Mouse (Mus musculus): ENCODE results near the gene Trpv1. TPM values are rescaled to one million over a fixed set of nuclear protein-coding genes. Genes with fewer than 3 reads are reported as not detected.

Trpv1 gene
- polyA plus RNA-seq, 1 experiment = not detected

GRCm38 (mm10) chr11:73225856-73226255 lies 8.2 kb upstream of the Trpv1 start:
- no peak for TF ChIP-seq POLR2A (IDR thresholded peaks at IDR 0.05; ENCODE audit: insufficient read depth, low read depth, low read length)
- TF ChIP-seq CTCF (IDR thresholded peaks at IDR 0.05; ENCODE audit: insufficient read depth, low read depth, low read length) = no peak
- no peak overlapping the region for H3K4me3 ChIP-seq (ENCODE audit: insufficient read depth, low read depth, low read length)
- H3K27ac ChIP-seq (ENCODE audit: insufficient read depth, low read depth, low read length) = no peak overlapping the region
- WGBS = 90% methylated on average over 6 of the region's 6 CpGs
- no peaks in the 10 kb centered on the region for H3K4me1 ChIP-seq (ENCODE audit: control insufficient read depth, insufficient read depth, low read length)

GRCm38 (mm10) chr11:73228881-73229280 lies 5.2 kb upstream of the Trpv1 start:
- no peak for TF ChIP-seq CTCF (IDR thresholded peaks at IDR 0.05; ENCODE audit: insufficient read depth, low read depth, low read length)
- TF ChIP-seq POLR2A (IDR thresholded peaks at IDR 0.05; ENCODE audit: insufficient read depth, low read depth, low read length) = no peak
- Histone ChIP-seq H3K27ac (ENCODE audit: insufficient read depth, low read depth, low read length) (no peak overlapping the region), H3K4me3 (ENCODE audit: insufficient read depth, low read depth, low read length) (no peak overlapping the region), H3K4me1 (ENCODE audit: control insufficient read depth, insufficient read depth, low read length) (no peaks in the 10 kb centered on the region)
- WGBS = 84% methylated on average over 5 of the region's 5 CpGs

- H3K27ac ChIP-seq (ENCODE audit: insufficient read depth, low read depth, low read length) = no peak overlapping the region
- no peak overlapping the region for H3K4me3 ChIP-seq (ENCODE audit: insufficient read depth, low read depth, low read length)
- WGBS = 92% methylated on average over 5 of the region's 5 CpGs
- no peaks in the 10 kb centered on the region for H3K4me1 ChIP-seq (ENCODE audit: control insufficient read depth, insufficient read depth, low read length)
- TF ChIP-seq POLR2A (IDR thresholded peaks at IDR 0.05; ENCODE audit: insufficient read depth, low read depth, low read length) = no peak
- no peak for TF ChIP-seq CTCF (IDR thresholded peaks at IDR 0.05; ENCODE audit: insufficient read depth, low read depth, low read length)
These were observed 4.0 kb upstream of the Trpv1 start for GRCm38 (mm10) chr11:73230081-73230480.

- WGBS = 55% methylated on average over 2 of the region's 2 CpGs
These were observed 1.6 kb upstream of the Trpv1 start for GRCm38 (mm10) chr11:73232513-73232912.

GRCm38 (mm10) chr11:73235990-73236701 lies 2.1 kb downstream of the Trpv1 start:
- no peaks in the 10 kb centered on the region for H3K4me1 ChIP-seq (ENCODE audit: control insufficient read depth, insufficient read depth, low read length)
- no peak overlapping the region for H3K4me3 ChIP-seq (ENCODE audit: insufficient read depth, low read depth, low read length)
- WGBS = 40% methylated on average over 5 of the region's 5 CpGs
- TF ChIP-seq POLR2A (IDR thresholded peaks at IDR 0.05; ENCODE audit: insufficient read depth, low read depth, low read length) (no peak), CTCF (IDR thresholded peaks at IDR 0.05; ENCODE audit: insufficient read depth, low read depth, low read length) (no peak)
- H3K27ac ChIP-seq (ENCODE audit: insufficient read depth, low read depth, low read length) = no peak overlapping the region

More at GRCm38 (mm10) chr11:73232513-73232912, 1.6 kb upstream of the Trpv1 start:
- Histone ChIP-seq H3K4me3 (ENCODE audit: insufficient read depth, low read depth, low read length) (no peak overlapping the region), H3K27ac (ENCODE audit: insufficient read depth, low read depth, low read length) (no peak overlapping the region), H3K4me1 (ENCODE audit: control insufficient read depth, insufficient read depth, low read length) (no peaks in the 10 kb centered on the region)
- TF ChIP-seq POLR2A (IDR thresholded peaks at IDR 0.05; ENCODE audit: insufficient read depth, low read depth, low read length) (no peak), CTCF (IDR thresholded peaks at IDR 0.05; ENCODE audit: insufficient read depth, low read depth, low read length) (no peak)

GRCm38 (mm10) chr11:73236731-73237130 lies 2.6 kb downstream of the Trpv1 start:
- no peak overlapping the region for H3K27ac ChIP-seq (ENCODE audit: insufficient read depth, low read depth, low read length)
- H3K4me3 ChIP-seq (ENCODE audit: insufficient read depth, low read depth, low read length) = no peak overlapping the region
- no peak for TF ChIP-seq CTCF (IDR thresholded peaks at IDR 0.05; ENCODE audit: insufficient read depth, low read depth, low read length)
- TF ChIP-seq POLR2A (IDR thresholded peaks at IDR 0.05; ENCODE audit: insufficient read depth, low read depth, low read length) = no peak
- WGBS = 70% methylated on average over 3 of the region's 3 CpGs
- no peaks in the 10 kb centered on the region for H3K4me1 ChIP-seq (ENCODE audit: control insufficient read depth, insufficient read depth, low read length)

GRCm38 (mm10) chr11:73242199-73242598 lies 8.1 kb downstream of the Trpv1 start:
- Histone ChIP-seq H3K4me3 (ENCODE audit: insufficient read depth, low read depth, low read length) (no peak overlapping the region), H3K4me1 (ENCODE audit: control insufficient read depth, insufficient read depth, low read length) (no peaks in the 10 kb centered on the region), H3K27ac (ENCODE audit: insufficient read depth, low read depth, low read length) (no peak overlapping the region)
- WGBS = 79% methylated on average over 6 of the region's 6 CpGs
- no peak for TF ChIP-seq CTCF (IDR thresholded peaks at IDR 0.05; ENCODE audit: insufficient read depth, low read depth, low read length)
- no peak for TF ChIP-seq POLR2A (IDR thresholded peaks at IDR 0.05; ENCODE audit: insufficient read depth, low read depth, low read length)

- TF ChIP-seq CTCF (IDR thresholded peaks at IDR 0.05; ENCODE audit: insufficient read depth, low read depth, low read length) = no peak
- TF ChIP-seq POLR2A (IDR thresholded peaks at IDR 0.05; ENCODE audit: insufficient read depth, low read depth, low read length) = no peak
- H3K27ac ChIP-seq (ENCODE audit: insufficient read depth, low read depth, low read length) = no peak overlapping the region
- 74% methylated on average over 4 of the region's 4 CpGs for WGBS
- H3K4me1 ChIP-seq (ENCODE audit: control insufficient read depth, insufficient read depth, low read length) = no peaks in the 10 kb centered on the region
- no peak overlapping the region for H3K4me3 ChIP-seq (ENCODE audit: insufficient read depth, low read depth, low read length)
These were observed 8.7 kb downstream of the Trpv1 start for GRCm38 (mm10) chr11:73242777-73243176.

- WGBS = 80% methylated on average over 4 of the region's 4 CpGs
- no peak overlapping the region for H3K4me3 ChIP-seq (ENCODE audit: insufficient read depth, low read depth, low read length)
- no peak for TF ChIP-seq CTCF (IDR thresholded peaks at IDR 0.05; ENCODE audit: insufficient read depth, low read depth, low read length)
- TF ChIP-seq POLR2A (IDR thresholded peaks at IDR 0.05; ENCODE audit: insufficient read depth, low read depth, low read length) = no peak
- no peak overlapping the region for H3K27ac ChIP-seq (ENCODE audit: insufficient read depth, low read depth, low read length)
- H3K4me1 ChIP-seq (ENCODE audit: control insufficient read depth, insufficient read depth, low read length) = no peaks in the 10 kb centered on the region
These were observed 23.4 kb downstream of the Trpv1 start for GRCm38 (mm10) chr11:73257362-73257945.

All from olfactory bulb, adult 2 months (tissue).